Mouse (Mus musculus) gastrocnemius, adult 2 months (tissue): ENCODE measurements around the gene Rbfox1. TPM values are rescaled to one million over a fixed set of nuclear protein-coding genes. Genes with fewer than 3 reads are reported as not detected.

ENCODE experiments used
- DNase-seq: peaks from one replicate; pipeline ENCODE4 v3.0.0; 2022
- H3K27ac ChIP-seq: fragments of 200-600 bp; 2 replicates; pipeline ENCODE4 v1.8.1; 2022; ENCODE audit warnings: mild to moderate bottlenecking
- H3K4me3 ChIP-seq: fragments of 200-600 bp; 2 replicates; pipeline ENCODE4 v1.8.1; 2022; ENCODE audit warnings: mild to moderate bottlenecking, moderate library complexity
- CTCF ChIP-seq: fragments of 200-600 bp; IDR thresholded peaks from 2 replicates; pipeline ENCODE4 v1.8.1; 2022; ENCODE audit warnings: antibody characterized with exemption, mild to moderate bottlenecking, moderate library complexity
- intact Hi-C: fragments of 180-260 bp; cut with DNase I; formaldehyde crosslinking; loops from one replicate; pipeline ENCODE4 v1.15.1; 2025
- total RNA-seq, 2 experiments: library from RNA; stranded (reverse); gene quantifications; 2 replicates each; pipeline ENCODE4 v1.2.3; 2021

The Rbfox1 gene
- total RNA-seq, 2 experiments from 2014 or later: 194 to 277 TPM

DNA sequence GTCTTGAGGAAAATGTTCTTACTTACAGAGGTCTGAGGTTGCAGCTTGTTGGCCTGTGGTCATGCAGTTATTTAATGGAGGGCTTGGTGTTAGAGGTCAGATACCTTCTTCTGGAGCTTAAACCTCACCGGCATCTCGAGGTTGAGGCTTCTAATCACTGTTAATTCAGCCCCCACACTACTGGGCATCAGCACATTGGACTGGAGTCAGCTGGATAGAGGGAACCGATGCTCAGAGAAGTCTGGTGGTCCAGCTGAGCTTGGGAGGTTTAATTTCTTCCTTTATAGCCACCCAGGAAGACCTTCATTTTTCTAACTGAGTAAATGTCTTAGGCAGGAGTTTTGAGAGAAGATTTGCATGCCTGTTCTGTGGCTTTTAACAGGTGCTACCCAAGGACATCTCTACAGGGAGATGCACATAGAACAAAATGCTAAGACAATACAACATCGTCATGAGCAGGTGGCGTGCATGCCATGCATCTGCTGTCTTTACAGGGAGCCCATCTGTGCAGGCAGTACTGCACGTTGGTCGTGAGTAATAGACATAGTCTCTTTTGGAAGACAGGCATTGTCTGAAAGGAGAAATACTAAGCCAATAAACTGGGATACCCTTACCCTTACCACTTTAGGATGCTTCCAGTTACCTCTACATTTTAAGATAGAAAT lies 199.7 kb downstream of the Rbfox1 start:
- intact Hi-C loops: no loop called here
- Histone ChIP-seq H3K4me3 (no peak overlapping the region), H3K27ac (no peak overlapping the region)
- DNase-seq: no peak
- TF ChIP-seq CTCF: no peak

DNA sequence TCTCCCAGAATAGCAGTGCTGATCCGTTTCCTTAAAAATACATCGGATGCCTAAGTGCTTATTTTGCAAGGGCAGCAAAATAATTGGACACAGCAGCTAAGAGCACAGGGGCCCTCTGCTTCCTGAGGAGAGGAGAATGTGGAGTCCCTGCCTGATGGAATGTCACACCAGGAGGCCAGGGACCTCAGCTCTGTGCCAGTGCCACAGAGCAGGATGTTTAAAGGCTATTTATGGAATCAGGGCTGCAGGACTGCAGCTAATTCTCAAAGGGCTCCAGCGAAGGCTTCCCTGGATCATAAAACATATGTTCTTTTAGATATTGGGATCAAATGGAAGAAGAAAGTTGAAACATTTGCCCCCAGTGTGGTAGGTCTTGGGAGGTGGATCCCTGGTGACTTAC lies 201.0 kb downstream of the Rbfox1 start:
- no peak for TF ChIP-seq CTCF
- no peak for DNase-seq
- Histone ChIP-seq H3K4me3 (no peak overlapping the region), H3K27ac (no peak overlapping the region)
- intact Hi-C loops: no loop called here

DNA sequence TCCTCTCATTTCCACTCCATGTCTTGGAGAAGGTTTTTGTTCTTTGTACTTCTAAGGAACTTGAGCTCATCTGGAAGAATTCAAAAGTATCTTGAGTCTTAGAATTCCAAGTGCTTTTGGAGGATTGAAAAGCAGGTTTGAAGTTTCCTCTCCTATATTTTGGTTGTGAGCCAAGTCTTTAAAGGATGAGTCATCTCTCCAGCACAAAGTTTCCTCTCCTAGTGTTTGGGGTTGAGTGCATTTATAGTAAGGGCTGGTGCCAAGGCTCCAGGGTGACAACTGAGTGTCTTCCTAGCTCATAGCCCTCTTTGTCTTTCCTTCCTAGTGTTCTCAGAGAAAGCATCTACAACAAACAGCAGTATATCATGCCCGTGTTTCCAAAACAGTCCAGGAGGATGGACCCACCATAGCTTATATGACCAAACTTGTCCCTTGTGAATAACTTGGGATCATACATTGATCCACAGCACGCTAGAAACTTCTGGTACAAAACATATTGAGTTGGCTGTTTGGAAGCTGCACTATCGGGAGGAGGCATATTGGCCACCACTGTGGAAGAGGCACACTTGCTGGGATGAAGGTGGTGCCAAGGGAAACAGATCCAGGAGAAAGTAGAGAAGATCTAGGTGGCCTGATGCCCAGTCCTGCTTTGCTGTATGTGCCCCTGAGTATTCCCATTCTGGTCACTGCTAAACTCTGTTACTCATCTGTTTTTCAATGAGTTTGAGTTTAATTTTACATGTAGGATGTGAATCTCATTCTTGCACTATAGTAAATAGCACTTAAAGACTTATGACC lies 206.4 kb downstream of the Rbfox1 start:
- intact Hi-C loops: no loop called here
- Histone ChIP-seq H3K27ac (no peak overlapping the region), H3K4me3 (no peak overlapping the region)
- DNase-seq: no peak
- TF ChIP-seq CTCF: no peak

DNA sequence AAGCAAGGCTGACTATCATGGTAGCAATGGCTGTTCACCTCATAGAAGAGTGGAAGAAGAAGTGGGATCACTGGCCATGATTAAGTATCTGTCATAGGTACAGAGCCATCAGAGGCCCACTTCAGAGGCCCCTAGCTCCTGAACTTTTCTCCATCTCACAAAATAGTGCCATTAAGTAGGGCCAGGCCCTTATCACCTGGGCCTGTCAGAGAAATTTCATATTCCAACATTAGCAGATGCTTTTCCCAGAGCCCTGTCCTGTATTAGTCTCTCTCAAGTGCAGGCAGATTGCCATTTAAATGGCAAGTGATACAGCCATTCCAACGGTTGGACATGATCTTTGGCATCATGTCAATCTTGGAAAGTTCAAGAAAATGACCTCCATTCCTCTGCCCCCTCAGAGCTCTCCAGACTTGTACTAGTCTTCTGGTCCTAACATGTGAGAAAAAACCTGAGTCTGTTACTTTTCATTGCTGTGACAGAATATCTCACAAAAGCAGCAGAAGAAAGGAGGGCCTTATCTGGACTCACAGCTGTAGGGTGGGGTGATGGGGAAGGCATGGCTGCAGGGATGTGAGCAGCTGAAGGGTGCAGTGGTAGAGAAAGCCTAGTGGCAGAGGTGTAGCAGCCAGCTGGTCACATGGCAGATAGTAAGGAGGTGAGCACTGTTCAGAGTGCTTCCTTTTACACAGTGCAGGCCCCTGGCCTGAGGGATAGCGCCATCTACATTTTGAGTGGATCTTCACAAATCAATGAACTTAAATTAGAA lies 210.6 kb downstream of the Rbfox1 start:
- no peak overlapping the region for H3K4me3 ChIP-seq
- DNase-seq: no peak
- no peak for TF ChIP-seq CTCF
- intact Hi-C loops: no loop called here
- H3K27ac ChIP-seq: no peak overlapping the region

DNA sequence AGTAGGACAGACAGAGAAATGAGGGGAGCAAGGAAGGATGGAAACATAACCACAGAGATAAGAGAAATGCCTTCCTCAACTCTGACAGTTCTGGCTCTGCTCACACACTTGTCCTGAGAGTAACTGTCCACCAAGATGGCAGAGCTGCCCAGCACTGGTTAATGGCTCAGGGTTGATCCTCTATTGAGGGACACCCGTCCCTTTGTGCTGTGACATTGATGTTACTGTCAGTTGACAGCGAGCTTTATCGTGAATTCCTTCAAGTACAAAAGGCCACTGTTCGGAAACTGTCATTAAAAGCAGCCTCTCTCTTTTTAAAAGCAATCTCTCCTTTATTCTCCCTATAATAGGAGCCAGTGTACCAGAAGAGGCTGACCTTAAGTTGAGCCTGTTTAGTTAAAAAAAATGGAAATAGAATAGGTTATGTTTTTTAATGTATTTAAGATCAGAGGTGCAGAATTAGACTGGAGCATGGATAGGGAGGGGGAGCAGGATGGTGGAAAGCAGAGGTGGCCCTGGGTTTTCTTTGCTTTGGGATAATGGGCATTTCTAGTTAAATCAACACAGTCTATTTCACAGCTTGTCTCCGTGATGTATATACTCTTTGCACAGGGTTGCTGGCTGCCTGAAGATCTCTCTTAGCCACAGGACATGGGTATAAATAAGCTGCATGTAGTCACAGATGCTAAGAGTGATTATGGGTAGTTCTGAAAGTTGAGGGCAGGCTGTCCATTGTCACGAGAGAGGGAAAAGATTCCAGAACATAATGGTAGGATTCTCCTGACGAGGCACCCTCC lies 212.3 kb downstream of the Rbfox1 start:
- no peak overlapping the region for H3K27ac ChIP-seq
- intact Hi-C loops: no loop called here
- no peak overlapping the region for H3K4me3 ChIP-seq

DNA sequence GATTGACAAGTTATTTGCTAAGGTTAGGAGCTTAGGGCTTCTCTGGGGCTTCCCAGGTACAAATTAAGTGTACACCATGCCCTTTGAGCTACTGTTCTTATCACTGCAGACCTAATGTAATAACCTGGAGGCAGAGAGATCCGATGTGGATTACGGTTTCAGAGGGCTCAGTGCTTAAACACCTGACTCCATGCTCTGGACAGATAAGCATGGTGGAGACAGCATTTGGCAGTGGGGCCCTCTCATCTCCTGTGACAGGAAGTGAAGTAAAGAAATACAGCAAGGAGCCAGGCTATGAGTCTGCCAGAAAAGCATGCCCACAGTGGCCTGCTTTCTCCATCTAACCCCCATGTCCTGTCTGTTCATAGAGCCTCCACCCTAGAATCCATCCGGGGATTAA lies 213.0 kb downstream of the Rbfox1 start:
- DNase-seq: no peak
- H3K4me3 ChIP-seq: no peak overlapping the region
- no peak for TF ChIP-seq CTCF
- intact Hi-C loops: no loop called here
- no peak overlapping the region for H3K27ac ChIP-seq

More for the DNA sequence above, 212.3 kb downstream of the Rbfox1 start:
- DNase-seq: no peak
- no peak for TF ChIP-seq CTCF

DNA sequence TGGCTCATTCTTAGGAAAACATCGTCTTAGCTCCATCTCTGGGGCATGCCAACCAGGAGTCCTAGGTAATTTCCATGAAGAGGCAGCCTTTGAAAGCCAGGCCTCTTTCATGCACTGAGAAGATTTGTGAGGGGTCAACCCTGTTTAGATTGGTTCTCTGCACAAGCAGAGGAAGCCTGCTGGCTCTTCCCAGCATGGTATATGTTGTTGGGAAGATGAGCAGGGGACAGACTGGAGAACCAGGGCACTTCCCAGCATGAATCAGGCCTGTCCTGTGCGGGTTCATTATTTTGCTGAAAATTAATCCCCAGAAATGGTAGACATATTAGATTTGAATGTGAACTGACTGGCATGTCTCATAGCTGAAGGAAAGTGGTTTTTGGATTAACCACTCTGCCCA lies 214.4 kb downstream of the Rbfox1 start:
- intact Hi-C loops: no loop called here
- DNase-seq: no peak
- no peak for TF ChIP-seq CTCF
- no peak overlapping the region for H3K27ac ChIP-seq
- no peak overlapping the region for H3K4me3 ChIP-seq

DNA sequence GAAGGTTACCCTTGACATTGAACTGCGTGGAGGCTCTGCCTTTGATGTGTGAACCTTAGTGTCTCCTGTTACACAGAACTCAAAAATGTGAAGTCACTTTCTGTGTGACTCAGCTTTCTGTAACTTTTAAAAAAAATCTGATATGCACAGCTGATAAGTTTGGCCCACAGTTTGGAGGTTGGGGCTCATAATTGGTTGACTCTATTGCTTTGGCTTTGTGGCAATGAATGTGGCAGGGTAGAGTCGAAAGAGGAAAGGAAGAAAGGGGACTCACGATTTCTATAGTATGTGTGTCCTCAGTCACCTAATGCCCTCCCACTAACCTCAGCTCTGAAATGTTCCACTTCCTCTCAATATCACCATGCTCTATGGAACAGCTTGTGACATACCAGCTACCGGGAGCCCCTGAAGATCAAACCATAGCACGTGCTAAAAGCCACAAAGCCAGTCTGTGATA lies 215.3 kb downstream of the Rbfox1 start:
- intact Hi-C loops: no loop called here
- no peak for TF ChIP-seq CTCF
- no peak for DNase-seq
- Histone ChIP-seq H3K27ac (no peak overlapping the region), H3K4me3 (no peak overlapping the region)

DNA sequence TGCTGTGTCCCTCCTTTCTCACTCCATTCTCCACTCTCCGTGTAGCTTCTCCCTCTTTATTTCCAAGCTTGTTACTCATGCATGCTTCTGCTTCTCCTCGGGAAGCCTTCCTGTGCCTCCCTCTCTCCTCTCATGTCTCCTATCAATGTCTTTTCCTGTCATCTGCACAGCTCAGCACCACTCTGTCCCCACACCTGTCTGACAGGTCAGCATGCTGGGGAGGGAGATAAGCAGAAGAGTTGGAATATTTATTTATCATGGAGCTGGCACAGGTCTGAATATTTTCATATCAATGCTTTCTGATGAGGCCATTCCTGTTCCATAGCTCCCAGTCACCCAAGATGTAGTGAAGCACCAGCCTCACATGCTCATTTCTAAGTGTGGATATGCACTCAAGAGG lies 218.6 kb downstream of the Rbfox1 start:
- TF ChIP-seq CTCF: no peak
- no peak for DNase-seq
- intact Hi-C loops: no loop called here
- Histone ChIP-seq H3K27ac (no peak overlapping the region), H3K4me3 (no peak overlapping the region)

DNA sequence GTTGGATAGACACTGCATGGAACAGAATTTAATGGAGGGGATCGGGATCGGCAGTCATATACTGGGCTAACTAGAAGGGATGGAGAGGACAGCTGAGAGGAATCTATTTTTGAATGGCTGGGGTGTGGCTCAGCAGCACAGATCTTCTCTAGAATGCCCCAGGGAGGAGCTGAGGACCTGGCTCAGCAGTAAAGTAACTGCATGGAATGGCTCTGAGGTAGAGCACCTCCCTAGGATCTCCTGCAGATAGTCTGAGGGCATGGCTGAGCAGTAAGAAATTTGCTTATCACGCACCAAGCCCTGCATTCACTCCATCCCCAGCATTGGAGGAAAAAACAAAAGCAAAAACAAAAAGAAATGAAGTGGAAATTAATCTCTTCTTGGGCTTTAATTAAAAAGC lies 225.0 kb downstream of the Rbfox1 start:
- TF ChIP-seq CTCF: no peak
- Histone ChIP-seq H3K4me3 (no peak overlapping the region), H3K27ac (no peak overlapping the region)
- no peak for DNase-seq
- intact Hi-C loops: no loop called here

DNA sequence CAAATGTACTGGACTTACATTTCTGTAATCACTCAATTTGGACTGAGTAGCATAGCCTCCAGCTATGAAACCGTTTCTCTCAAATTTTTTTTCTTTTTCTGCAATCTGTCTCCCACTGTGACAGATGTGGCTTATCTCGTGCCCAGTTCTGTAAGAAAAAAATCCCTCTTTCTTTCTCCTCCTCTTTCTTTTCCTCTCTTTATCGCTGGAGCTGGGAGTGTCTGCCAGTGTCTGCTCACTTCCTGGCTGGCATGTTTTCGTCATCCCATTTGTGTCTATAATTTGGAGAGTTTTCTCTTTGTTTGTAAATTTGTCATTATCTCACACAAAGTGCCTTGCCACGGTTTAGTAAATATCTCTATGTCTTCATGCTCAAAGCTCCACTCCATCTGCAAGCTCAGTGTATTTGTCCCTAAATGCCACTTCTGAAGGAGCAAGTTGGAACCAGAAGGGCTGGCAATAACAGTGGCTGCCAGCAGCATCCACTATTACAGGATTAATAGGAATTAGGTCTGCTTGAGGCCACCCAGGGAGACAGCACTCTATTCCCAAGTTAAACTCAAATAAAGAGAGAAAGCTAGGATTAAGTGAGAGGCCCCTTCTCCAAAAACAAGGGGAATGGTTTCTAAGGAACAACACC lies 228.8 kb downstream of the Rbfox1 start:
- no peak overlapping the region for H3K4me3 ChIP-seq
- no peak for TF ChIP-seq CTCF
- no peak for DNase-seq
- H3K27ac ChIP-seq: no peak overlapping the region
- intact Hi-C loops: no loop called here

DNA sequence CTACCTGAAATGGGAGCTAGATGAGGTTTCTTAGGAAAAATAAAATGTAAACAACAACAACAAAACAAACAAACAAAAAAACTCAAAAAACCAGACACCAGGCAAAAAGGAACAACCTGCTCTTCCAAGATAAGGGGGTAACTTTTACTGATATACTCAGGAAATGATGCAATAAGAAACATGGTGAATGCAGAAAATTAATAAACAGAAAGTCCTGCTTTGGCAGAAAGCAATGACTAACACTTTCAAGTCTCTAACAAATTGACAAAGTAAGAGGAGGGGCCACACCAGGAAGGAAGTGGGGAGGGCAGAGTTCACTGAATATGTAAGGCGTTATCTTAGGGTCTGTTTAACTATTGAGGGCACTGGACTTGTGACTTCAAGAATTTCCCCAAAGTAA lies 234.3 kb downstream of the Rbfox1 start:
- TF ChIP-seq CTCF: no peak
- Histone ChIP-seq H3K4me3 (no peak overlapping the region), H3K27ac (no peak overlapping the region)
- intact Hi-C loops: no loop called here
- DNase-seq: no peak
